Mouse (Mus musculus) cerebellum, adult 8-10 months (tissue): ENCODE measurements around the gene Gprc5b.

ENCODE experiments used
- DNase-seq: peaks from one replicate; pipeline ENCODE4 v3.0.0; 2022

Gene Gprc5b

GRCm38 (mm10) chr7:118989275-118989856, 5.6 kb downstream of the Gprc5b start:
- DNase-seq = no peak

GRCm38 (mm10) chr7:118986369-118986768, 8.6 kb downstream of the Gprc5b start:
- no peak for DNase-seq

GRCm38 (mm10) chr7:118985786-118986185, 9.2 kb downstream of the Gprc5b start:
- no peak for DNase-seq

- peak; percentile 93 for DNase-seq
Measured at GRCm38 (mm10) chr7:118983961-118984360, 11.1 kb downstream of the Gprc5b start.

- no peak for DNase-seq
Measured at GRCm38 (mm10) chr7:118982586-118982985, 12.4 kb downstream of the Gprc5b start.

- no peak for DNase-seq
Measured at GRCm38 (mm10) chr7:118981831-118982230, 13.2 kb downstream of the Gprc5b start.

- DNase-seq = no peak
Measured at GRCm38 (mm10) chr7:118981346-118981745, 13.7 kb downstream of the Gprc5b start.

- peak; percentile 82 for DNase-seq
Measured at GRCm38 (mm10) chr7:118979708-118980107, 15.3 kb downstream of the Gprc5b start.

- DNase-seq = no peak
Measured at GRCm38 (mm10) chr7:118979121-118979520, 15.9 kb downstream of the Gprc5b start.

- no peak for DNase-seq
Measured at GRCm38 (mm10) chr7:118977167-118977543, 17.9 kb downstream of the Gprc5b start.

- no peak for DNase-seq
Measured at GRCm38 (mm10) chr7:118976414-118977166, 18.4 kb downstream of the Gprc5b start.

GRCm38 (mm10) chr7:118975837-118976236, 19.2 kb downstream of the Gprc5b start:
- DNase-seq = no peak

GRCm38 (mm10) chr7:118973377-118973776, 21.6 kb downstream of the Gprc5b start:
- DNase-seq = no peak

GRCm38 (mm10) chr7:118972306-118972705, 22.7 kb downstream of the Gprc5b start:
- no peak for DNase-seq

GRCm38 (mm10) chr7:118971499-118971898, 23.5 kb downstream of the Gprc5b start:
- no peak for DNase-seq

GRCm38 (mm10) chr7:118968870-118969269, 26.1 kb downstream of the Gprc5b start:
- DNase-seq = no peak

- no peak for DNase-seq
Measured at GRCm38 (mm10) chr7:118965198-118965597, 29.8 kb downstream of the Gprc5b start.

GRCm38 (mm10) chr7:118964777-118965176, 30.2 kb downstream of the Gprc5b start:
- DNase-seq = no peak

GRCm38 (mm10) chr7:118959209-118959608, 35.8 kb downstream of the Gprc5b start:
- DNase-seq = no peak

GRCm38 (mm10) chr7:118956616-118957246, 38.3 kb downstream of the Gprc5b start:
- DNase-seq = no peak

GRCm38 (mm10) chr7:118954968-118955367, 40.0 kb downstream of the Gprc5b start:
- no peak for DNase-seq

- DNase-seq = no peak
Measured at GRCm38 (mm10) chr7:118953626-118954282, 41.3 kb downstream of the Gprc5b start.

GRCm38 (mm10) chr7:118949749-118950148, 45.3 kb downstream of the Gprc5b start:
- no peak for DNase-seq
